Mouse (Mus musculus) thymus, postnatal 10 days (tissue): ENCODE results near the gene Ces1e.

Experiments used
- DNase-seq, 2 experiments: peaks; one replicate each; pipeline ENCODE4 v3.0.0; 2021; ENCODE audit warnings: low spot score in 2 of 2

Gene Ces1e

DNA sequence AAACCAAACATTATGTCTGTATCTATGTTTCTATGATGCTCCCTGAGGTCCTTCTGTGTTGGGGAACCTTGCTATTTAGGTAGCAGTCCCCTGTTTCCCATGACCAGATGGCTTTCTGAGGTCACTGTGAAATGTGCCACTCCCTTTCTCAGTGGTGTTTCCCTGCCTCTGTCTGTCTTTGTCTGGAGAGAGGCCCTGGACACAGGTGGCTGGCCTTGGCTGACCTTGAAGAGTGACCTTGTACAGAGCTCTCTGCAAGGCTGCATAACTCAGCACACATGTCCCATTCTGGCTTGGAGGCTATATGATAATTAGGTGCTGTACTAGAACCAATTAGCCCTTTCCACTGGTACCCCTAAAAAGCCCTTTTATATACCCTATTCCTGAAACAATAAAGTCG lies 52.8 kb downstream of the Ces1e start:
- no peak for DNase-seq

GRCm38 (mm10) chr8:93174554-93174953 lies 54.9 kb downstream of the Ces1e start:
- no peak for DNase-seq

DNA sequence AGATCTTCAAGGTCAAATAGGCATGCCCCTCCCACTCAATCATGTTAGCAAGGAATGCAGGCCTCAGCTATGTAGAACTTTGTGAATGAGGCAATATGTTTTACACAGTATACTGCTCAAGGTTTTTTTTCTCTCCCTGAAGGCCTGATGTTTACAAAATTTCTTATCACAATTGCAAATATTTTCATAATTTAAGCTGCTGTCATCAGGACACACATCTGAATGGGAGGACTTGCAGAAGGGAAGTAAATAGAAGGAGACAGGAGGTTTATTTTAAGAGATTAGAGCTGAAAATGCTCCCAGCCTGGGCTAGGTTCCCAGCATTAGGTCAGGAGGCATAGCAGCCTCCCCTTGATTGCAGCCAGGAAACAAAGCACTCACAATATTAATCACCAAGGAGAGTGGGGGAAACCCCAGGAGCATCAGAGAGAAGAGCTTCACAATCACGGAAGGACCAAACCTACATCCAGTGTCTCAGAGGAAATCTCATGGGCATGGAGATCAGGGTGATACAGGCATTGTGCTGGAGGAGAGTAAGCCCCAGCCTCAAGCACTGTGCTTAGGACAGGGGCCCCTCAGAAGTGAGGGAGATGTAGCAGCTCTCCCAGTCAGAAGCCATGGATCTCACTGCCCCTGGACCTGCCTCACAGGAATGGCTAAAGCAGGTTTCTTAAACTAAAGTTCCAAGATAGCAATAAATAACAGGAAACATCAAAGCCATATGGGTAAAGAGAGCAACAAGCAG lies 57.4 kb downstream of the Ces1e start:
- DNase-seq, result no peak

DNA sequence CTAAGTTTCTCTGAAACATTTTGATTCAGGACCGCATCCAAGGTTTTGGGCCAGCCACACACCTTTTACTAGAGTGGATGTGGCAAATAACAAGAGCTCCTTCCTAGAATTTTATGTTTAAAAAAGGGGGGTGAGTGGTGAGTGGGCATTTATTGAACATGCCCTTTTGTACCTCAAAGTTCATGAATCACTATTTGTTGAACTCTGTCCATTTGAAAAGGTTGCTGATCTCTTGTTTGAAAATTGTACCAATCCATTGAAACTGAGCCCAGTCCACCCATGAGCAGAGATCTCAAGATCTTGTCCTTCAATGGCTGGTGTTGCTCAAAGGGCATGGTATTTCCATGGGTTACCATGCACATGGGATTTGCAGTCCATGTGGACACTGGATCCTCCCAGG lies 66.1 kb downstream of the Ces1e start:
- DNase-seq, result no peak

- no peak for DNase-seq
These were observed 78.0 kb downstream of the Ces1e start for GRCm38 (mm10) chr8:93151401-93151800.
